Mouse (Mus musculus) adrenal gland, postnatal 36 days (tissue): ENCODE data around the gene Ap2a1. TPM values are rescaled to one million over a fixed set of nuclear protein-coding genes. Genes with fewer than 3 reads are reported as not detected.
A peak's percentile ranks its signal among the peaks of the same experiment; 100 is the strongest.
"Not testable (repeated sequence)": the region's sequence is repeated elsewhere in the genome, so short reads cannot be mapped to it uniquely, and the experiment has no call there.

Experiments used
- DNase-seq, 2 experiments: peaks; one replicate each; pipeline ENCODE4 v3.0.0; 2021; ENCODE audit warnings: mixed read lengths in 1 of 2
- total RNA-seq, 2 experiments: library from RNA; stranded (reverse); gene quantifications; 2 replicates each; pipeline ENCODE4 v1.2.3; 2021

The Ap2a1 gene
- total RNA-seq, 2 experiments from 2014 or later: 95.0 to 106 TPM

DNA sequence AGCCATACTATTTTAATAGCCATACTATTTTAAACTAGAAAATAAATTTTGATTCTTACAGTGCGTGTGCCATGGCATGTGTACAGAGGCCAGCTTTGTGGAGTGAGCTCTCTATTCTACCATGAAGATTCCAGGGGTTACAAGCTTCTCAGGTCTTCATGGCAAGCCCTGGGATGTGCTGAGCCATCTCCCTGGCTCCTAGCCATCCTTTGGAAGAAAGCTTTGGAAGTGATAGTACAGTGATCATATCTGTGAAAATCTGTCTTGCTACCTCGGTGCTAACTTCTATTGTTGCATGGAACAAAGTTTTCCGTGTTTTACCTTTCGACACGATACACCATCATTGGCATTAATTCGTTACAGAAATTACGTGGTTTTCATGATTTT is 34.1 kb downstream of the Ap2a1 start:
- no peak for DNase-seq

DNA sequence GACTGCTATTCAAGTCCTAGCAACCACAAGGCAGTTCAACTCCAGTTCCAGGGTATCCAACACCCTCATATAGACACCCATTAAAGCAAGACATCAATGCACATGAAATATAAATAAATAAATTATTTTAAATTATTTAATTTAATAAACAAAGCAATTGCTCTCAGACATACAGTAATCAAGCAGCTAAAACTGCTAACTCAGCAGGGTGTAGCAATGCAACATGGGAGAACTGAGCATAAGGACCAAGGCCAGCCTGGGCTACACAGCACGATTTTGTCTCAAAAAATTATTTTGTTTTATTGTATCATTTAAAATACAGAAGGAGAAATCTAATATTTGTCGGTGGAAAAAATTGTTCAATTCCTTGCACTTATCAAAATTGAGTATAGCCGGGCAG is 35.1 kb downstream of the Ap2a1 start:
- no peak for DNase-seq

DNA sequence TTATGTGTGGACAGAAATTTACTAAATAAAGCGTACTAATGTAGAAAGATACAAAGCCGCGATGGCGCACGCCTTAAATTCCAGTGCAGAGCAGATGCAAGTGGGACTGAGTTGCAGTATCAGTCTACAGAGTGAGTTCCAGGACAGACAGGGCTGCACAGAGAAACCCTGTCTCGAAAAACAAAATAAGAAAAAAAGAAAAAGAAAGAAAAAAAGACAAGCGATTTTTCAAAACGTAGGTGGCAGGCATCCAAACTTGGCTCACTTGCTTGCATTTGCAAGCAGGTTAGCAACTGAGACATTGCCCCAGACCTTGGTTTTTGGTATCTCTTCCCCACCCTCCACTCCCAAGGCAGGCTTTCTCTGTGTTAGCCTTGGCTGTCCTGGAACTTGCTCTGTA is 36.1 kb downstream of the Ap2a1 start:
- no peak for DNase-seq

DNA sequence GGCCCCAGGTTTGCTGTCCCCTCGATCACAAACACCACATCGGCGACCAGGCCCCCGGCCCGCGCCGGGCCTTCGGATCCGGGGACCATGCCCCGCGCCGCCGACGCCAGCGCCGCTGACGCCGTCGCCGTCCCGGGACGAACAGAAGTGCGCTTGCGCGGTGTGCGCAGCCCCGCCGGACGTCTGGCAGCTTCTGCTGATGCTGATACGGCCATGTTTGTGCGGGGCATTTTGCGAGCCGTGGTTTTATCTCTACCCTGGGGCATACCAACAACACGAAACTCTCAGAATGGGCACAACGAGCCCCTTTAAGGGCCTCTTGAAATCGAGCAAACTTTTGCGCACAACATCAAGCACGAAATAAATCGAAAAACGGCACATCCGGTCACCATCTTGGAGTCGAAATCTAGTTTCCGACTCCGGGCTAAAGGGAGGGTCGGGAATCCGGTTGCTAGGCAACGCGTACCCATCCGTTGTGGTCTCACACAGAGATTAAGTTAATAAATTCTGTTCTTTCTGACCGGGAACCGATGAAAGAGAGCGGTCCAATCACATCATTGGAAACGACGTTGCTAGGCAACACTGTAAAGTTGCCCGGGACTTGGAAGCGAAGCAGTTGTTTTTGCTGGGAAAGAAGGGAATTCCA is 36.9 kb downstream of the Ap2a1 start, which contains the start of gene Med25:
TSS of gene Med25 (minus strand) at position 437 of the 646 bp plus-strand sequence.
- peak; percentile 89 to 90 for DNase-seq

DNA sequence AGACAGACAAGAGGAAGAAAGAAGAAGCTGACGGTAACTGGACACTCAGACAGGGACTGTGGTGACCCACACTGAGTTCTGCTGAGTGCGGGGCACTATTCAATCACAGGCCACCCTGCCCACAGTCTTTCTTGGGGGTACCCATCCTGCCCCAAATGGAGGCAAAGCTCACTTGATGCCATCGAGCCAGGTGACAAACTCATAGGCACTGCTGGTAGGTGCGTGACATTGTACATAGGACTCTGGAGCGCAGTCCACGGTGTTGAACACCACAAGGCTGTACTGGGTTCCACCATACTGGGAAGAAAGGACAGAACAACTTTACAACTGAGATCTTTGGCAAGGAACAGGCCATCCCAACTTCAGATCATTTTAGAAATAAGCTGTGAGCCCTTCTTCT is 37.7 kb downstream of the Ap2a1 start:
- DNase-seq: no peak

DNA sequence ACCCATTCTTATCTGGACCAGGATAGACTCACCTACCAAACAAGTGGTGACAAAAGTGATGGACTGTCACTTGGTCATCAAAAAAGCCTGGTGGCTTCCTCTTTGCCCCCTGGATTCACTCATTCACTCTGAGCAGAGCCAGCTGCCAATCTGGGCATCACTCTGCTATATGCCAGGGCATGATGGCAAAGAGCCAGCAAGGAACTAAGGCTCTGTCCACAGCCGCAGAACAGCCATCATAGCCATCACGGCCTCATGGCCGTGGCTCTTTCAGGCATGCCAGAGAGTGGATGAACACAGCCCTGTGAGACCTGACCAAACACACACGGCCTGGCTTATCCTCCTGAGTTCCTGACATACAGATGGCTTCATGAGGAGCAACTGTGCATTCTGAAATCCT is 38.6 kb downstream of the Ap2a1 start:
- DNase-seq: no peak

DNA sequence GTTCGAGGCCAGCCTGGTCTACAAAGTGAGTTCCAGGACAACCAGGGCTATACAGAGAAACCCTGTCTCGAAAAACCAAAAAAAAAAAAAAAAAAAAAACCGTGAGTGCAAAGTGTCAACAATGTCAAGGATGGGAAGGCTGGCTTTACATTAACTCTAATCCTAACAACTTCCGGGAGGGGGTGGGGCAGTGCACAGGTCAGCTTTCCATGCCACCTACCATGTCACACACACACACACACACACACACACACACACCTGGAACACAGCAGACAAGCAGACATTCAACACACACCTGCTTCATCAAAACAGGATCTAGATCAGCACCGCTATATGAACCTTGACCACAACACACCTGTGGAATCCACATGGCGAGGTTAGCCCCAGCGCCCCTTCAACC is 39.1 kb downstream of the Ap2a1 start:
- no peak for DNase-seq

DNA sequence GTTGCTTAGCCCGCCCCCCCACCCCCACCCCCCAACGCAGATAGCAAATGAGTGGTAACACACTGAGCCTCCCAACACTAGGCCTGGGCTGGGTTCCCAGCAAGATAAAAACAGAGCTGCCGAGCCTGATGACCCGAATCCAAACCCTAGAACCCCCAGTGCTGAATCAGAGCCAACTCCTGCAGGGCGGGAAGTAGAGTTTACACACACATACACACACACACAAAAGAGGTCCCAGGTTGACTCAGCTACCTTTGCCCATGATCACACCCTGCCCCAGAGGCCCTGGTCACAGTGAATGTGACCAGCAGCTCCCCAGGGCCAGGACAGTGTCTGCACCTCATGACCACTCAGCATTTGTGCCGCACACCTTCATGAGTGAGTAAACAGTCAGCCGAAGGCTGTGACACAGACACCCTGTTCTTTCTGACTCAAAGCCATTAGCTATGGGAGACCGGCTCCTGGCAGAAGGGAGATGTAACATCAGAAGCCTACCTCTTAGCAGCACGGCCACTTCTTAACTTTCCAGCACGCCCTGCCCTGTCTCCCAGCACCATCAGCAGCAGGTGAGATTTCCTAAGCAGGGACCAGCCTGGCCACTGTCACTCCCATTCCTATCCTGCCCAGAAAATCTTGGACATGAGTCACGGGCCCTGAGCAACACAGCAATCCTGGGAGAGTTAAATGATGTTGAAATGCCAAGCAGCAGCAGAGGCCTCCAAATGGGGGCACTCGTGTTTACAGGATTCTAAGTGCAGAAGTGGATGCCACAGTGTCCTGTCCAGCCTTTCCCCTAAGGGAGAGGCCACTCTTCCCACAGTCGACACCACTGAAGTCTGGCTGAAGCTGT is 40.8 kb downstream of the Ap2a1 start:
- peak; percentile 47 to 60 for DNase-seq

DNA sequence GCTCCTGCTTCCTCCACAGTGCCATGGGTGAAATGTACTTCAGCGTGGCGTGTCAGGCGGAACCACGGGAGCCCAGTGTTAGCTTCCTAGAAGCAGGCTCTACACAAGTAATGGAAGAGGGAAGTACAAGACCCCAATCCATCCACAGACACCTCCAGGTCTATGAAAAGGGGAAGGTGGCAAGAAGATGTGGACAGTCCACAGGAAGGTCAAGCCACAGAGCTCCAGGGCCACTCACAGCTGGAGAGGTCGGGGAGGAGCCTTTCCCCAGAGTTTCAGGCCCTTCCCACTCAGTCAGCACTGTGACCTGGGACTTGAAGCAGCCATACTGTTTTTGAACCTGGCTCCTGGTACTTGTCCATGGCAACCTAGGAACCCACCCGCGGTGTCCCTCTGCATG is 42.3 kb downstream of the Ap2a1 start:
- no peak for DNase-seq

DNA sequence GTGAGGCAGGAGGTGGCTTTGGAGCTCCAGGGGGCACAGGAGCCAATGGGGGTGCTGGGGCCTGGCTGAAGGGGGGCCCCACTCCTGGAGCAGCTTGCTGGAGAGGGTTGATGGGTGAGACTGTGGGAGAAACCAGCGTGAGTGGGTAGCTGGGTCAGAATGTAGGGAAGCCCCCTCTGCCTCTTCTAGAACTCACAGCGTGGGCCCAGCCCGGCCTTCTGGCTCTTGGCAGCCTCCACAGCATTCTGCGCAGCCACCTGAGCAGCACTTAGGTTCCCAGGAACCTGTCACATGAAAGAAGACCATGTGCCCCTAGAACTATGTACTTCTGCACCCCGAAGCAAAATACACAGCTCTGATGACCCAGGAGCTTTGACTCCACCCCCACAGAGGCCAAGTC is 44.7 kb downstream of the Ap2a1 start:
- no peak for DNase-seq

DNA sequence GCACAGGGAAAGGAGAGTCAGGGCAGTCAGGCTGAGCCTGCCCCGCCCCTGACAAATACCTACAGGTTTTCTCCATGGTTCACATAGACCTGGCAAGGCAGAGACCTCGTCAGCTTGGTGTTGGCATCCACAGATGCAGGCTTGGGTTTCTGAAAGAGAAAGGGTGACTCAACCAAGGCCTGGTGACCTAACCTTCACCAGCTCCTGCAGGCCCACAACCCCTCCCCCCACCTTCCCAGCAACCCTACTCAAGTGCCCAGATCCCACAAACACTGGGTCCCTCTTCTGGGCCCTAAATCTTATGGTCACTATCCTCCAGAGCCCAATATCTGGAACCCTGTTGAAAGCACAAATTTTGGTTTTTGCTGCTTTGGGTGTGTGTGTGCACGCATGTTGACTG is 46.3 kb downstream of the Ap2a1 start:
- DNase-seq: peak; percentile 73 to 80

DNA sequence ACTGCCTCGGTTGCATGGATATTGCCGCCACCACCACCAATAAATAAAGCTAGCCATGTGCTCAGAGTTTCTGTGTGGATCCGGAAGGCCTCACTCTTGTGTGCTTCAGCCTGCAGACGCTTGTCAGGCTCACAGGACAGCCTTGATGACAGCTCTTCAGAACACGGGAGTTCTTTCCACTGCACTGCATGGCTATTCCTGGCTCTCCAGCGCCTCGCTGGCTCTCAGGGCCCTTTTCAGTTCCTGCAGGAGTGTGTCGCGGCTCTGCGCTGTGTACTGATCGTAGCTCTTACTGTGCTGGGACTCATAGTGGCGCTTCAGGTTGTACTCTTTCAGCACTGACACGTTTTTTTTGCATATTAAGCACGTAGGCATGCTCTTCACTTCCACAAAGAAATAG is 51.5 kb downstream of the Ap2a1 start:
- no peak for DNase-seq

DNA sequence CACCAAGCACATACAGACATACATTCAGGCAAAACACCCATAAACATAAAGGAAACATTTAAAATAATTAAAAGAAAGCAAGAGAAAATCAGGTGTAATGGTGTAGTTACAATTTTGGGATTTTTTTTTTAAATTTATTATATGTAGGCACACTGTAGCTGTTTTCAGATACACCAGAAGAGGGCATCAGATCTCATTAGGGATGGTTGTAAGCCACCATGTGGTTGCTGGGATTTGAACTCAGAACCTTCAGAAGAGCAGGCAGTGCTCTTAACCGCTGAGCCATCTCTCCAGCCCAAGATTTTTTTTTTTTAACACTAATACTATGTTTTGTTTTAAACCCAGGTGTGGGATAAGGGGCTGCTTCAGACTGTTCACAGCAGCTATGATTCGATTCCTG is 57.5 kb downstream of the Ap2a1 start:
- not testable (repeated sequence) for DNase-seq

DNA sequence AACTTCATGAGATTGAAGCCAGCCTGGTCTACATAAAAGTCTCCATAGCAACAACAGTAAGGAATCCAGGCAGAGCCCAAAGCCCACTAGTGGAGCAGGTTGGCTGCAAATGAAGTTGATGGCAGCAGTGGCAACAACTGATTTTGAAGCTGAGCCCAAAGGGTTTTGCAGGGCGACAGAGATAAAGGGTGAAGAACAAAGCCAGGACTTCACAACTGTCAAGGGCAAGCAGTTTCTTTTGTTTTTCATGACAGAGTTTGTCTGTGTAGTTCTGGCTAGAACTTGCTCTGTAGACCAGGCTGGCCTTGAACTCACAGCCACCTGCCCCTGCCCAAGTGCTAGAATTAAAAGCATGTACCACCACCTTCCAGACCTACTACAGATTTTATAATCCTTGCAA is 58.1 kb downstream of the Ap2a1 start:
- DNase-seq: no peak

DNA sequence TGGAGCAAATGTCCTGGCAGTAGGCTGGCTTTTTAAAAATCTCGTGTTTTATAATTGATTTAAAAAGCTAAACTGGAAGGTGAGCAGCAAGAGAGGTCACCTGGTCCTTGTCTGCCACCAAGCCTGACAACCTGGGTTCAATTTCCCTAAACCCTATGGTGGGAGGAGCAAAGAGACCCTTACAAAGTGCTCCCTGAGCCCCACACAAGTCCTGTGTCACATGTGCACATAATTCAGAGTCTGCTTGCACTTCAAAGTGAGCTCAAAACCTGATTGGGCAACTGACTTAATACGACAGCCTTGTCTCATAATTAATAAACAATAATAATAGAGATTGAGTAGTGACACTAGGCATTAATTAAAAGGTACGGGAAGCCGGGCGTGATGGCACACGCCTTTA is 58.7 kb downstream of the Ap2a1 start:
- no peak for DNase-seq

DNA sequence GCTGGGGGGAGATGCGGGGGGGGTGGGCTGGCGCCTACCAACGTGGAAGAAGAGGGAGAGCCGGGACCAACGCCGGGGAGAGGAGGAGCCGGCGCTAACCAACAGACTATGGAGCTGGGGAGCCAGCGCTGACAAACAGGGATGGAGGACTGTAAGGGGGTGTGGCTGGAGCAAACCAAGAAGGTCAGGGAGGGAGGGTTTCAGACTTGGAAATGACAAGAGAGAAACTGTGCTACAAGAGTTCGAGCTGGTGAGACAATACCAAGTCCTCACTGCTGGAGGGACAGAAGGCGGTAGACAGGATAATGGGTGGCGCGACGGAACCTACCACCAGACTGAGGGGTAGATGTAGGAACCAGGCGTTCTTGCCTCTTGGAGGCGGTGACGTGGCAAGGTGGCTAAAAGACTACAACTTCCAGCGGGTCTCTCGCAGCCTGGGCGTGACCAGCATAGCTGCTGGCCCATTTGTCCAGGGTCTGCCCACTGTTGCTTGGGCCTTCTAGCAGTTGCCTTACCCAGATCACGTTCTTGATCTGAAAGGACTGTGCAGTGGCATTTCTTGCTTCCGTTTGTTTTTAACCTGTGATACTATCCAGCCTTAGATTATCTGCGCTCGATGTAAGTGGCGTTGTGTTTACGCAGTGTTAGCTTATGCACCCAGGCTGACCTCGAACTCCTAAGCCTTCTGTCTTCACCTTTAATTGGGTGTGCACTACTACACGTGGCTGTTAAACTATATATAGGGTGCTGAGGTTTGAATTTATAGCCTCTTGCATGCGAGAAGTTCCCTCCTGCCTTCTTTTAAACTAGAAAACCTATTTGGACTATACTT is 59.4 kb downstream of the Ap2a1 start, which contains the start of gene Ptov1:
TSS of gene Ptov1 (minus strand) at position 92 of the 832 bp plus-strand sequence.
- peak; percentile 92 to 93 for DNase-seq

DNA sequence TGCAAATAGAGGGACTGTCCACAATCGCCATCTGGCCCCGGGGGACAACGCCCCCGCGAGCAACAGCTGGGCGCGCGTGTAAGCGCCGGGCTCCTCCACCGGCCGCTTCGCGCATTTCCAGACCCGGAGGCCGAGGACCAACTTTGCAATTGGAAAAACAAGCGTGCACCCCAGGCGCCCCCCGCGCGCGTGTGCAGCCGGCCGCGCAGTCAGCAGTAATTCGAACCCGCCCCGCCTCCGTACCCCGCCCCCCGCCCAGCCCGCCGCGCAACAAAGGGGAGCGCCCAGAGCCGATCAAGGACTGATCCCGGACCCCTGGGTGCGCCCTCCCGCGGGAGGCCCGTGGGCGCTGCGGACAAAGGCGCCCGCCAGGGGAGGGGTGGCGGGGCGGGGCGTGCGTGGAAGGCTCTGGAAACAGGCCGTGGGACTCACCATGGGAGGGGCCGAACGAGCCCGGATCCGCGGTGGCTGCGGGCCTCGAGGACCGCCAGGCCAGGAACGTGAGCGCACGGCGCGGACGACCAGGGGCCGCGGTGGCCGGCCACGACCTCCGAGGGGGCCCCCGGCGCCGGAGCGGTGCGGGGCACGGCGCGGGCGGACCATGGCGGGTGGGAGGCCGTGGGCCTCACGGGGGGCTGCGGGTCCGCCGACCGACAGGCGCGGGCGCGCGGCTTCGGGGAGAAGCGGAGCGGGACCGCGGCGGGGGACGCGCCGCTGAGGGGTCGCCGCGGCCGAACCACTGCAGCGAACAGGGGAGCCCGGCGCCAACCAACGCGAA is 60.2 kb downstream of the Ap2a1 start:
- peak; percentile 80 to 83 for DNase-seq

DNA sequence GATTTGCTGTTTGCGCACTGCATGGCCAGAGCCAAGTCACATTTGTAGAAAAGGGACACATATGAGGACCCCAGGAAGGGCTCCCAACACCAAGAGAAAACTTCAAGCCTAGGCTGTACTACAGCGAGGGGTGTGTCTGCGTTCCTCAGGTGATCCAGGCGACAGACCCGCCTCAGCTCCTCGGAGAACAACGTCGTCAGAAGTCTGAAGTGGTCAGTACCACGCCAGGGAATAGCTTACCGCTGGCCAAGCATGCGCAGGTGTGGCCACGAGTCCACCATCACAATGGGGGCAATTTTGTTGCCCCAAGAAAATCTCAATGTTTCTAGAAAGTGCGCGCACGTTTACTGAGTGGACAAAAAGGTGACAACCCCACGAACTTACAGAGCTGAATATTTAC is 60.8 kb downstream of the Ap2a1 start:
- no peak for DNase-seq

DNA sequence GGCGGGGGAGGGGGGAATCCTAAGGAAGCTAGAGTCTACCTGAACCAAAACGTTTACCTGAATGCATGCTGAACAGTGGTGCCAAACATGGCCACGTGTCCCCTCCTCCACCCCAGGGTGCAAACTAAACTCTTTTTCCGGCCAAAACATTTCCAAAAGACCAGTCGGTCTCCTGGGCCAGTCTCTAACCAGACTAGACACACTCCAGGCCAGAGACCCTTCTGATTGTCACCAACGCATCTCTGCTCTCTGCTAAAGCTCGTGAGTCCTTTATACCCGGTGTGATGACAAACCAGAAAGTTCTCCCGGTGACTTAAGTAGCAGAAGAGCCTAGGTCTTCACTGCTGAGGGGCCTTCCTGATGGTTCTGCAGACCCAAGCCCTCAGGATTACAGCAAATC is 61.5 kb downstream of the Ap2a1 start:
- DNase-seq: no peak

DNA sequence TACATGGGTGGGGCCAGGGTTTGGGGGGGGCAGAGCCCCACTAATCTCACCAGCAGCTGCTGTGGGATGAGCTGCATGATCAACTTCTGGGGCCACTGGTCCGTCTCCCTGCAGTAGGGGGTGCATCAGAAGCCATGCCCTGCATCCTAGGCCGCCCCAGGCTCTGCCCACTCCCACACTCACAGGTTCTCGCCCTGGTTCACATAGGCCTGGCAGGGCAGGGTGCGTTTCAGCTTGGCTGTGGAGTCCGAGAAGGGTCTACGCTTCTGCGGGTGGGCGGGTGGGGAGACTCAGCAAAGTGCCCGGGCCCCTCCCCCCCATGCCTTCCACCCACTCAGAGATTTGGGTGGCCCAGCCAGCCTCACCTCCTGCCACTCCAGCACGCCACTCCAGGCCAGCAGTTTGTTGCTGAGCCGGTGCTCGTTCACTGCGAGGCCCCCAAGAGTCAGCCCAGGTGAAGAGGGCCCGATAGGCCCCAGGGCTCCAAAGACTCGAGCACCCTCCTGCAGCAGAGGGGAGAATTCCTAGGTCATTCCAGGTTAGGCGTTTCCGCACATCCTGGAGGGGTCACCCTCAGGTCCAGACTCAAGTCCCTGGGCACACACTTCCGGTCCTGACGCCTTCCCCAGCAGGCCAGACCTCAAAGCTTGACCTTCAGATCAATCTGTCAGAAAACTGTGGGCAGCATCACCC is 62.1 kb downstream of the Ap2a1 start:
- peak in 1 of 2 experiments; percentile 49 for DNase-seq
